Mouse (Mus musculus): ENCODE measurements at regions not wholly inside any gene's neighbourhood (a gene's known extent, or its start where the extent isn't known, plus 50 kb on each side); places are given as distances from the start of the nearest gene placed in this dataset.

DNA sequence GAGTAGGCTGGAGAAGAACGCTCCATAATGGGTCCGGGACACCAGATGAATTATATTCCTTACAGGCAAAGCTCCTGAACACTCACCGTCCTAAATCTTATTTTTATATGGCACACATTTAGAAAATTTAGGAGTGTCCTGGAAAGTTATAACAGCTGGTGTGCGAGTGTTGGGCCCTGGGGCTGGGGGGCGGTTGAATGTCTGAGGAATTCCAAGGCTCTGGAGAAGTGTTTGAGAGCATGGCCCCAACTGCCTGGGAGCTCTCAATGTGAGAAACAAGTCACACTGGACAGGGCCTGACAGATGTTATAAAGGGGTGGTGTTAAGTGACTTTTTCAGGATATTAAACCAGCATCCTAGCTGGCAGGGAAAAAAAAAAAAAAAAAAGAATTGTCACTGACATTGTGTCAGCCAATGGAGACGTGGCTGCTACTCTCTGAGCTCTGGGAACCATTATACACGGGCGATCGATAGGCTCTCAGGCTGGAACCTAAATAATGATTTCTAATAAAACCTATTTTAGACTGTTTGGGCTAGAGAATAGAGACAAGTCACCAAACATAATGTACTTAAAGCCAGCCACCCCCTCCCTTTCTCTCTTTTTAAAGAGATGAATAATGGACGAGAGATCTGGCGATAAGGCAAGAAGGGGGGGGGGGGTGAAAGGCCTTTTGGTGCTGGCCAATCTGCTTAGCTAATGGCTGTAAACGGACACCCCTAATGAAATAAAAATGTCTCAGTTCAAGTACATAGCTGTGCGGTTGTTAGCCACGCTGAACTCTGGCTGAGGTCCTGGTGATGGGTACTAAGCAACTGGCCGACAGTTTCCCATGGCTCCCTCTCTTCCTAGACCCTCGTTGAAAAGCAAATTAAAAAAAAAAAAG is 98.6 kb upstream of the Eya4 start:
- H3K36me3 ChIP-seq (ENCODE audit: control insufficient read depth, insufficient read depth) = no peaks in the 10 kb centered on the region
- TF ChIP-seq MAX (IDR thresholded peaks at IDR 0.05) (no peak), USF1 (IDR thresholded peaks at IDR 0.05; ENCODE audit: low read depth) (no peak), MYOG (IDR thresholded peaks at IDR 0.05; ENCODE audit: control insufficient read depth, extremely low read depth, insufficient read length) (no peak), CEBPB (IDR thresholded peaks at IDR 0.05; ENCODE audit: low read depth) (no peak), CTCF (IDR thresholded peaks at IDR 0.05; ENCODE audit: control insufficient read depth, insufficient read depth, insufficient read length) (no peak), MYOD1 (IDR thresholded peaks at IDR 0.05; ENCODE audit: control insufficient read depth, insufficient read length, low read depth) (no peak), FOSL1 (IDR thresholded peaks at IDR 0.05; ENCODE audit: insufficient read depth, low read length, poor library complexity, severe bottlenecking) (no peak)
- H3ac ChIP-seq (ENCODE audit: control insufficient read depth, insufficient read length, low read depth) = no peak overlapping the region
- no peaks in the 10 kb centered on the region for H3K27me3 ChIP-seq (ENCODE audit: control insufficient read depth, insufficient read depth, insufficient read length)
- no peaks in the 10 kb centered on the region for H3K79me3 ChIP-seq (ENCODE audit: low read depth)
- no peaks in the 10 kb centered on the region for H3K79me2 ChIP-seq (ENCODE audit: control insufficient read depth, insufficient read depth)
- H3K4me3 ChIP-seq (ENCODE audit: insufficient read depth, poor library complexity, severe bottlenecking) = no peak overlapping the region

GRCm38 (mm10) chr10:23430376-23430775 is 79.8 kb upstream of the Eya4 start:
- no peaks in the 10 kb centered on the region for H3K36me3 ChIP-seq (ENCODE audit: control insufficient read depth, insufficient read depth)
- TF ChIP-seq MYOD1 (IDR thresholded peaks at IDR 0.05; ENCODE audit: control insufficient read depth, insufficient read length, low read depth) = no peak
- no peak for TF ChIP-seq MAX (IDR thresholded peaks at IDR 0.05)
- no peak for TF ChIP-seq CTCF (IDR thresholded peaks at IDR 0.05; ENCODE audit: control insufficient read depth, insufficient read depth, insufficient read length)
- no peak for TF ChIP-seq MYOG (IDR thresholded peaks at IDR 0.05; ENCODE audit: control insufficient read depth, extremely low read depth, insufficient read length)
- TF ChIP-seq CEBPB (IDR thresholded peaks at IDR 0.05; ENCODE audit: low read depth) = no peak
- no peak for TF ChIP-seq USF1 (IDR thresholded peaks at IDR 0.05; ENCODE audit: low read depth)
- no peak for TF ChIP-seq FOSL1 (IDR thresholded peaks at IDR 0.05; ENCODE audit: insufficient read depth, low read length, poor library complexity, severe bottlenecking)
- H3K79me2 ChIP-seq (ENCODE audit: control insufficient read depth, insufficient read depth) = no peaks in the 10 kb centered on the region

DNA sequence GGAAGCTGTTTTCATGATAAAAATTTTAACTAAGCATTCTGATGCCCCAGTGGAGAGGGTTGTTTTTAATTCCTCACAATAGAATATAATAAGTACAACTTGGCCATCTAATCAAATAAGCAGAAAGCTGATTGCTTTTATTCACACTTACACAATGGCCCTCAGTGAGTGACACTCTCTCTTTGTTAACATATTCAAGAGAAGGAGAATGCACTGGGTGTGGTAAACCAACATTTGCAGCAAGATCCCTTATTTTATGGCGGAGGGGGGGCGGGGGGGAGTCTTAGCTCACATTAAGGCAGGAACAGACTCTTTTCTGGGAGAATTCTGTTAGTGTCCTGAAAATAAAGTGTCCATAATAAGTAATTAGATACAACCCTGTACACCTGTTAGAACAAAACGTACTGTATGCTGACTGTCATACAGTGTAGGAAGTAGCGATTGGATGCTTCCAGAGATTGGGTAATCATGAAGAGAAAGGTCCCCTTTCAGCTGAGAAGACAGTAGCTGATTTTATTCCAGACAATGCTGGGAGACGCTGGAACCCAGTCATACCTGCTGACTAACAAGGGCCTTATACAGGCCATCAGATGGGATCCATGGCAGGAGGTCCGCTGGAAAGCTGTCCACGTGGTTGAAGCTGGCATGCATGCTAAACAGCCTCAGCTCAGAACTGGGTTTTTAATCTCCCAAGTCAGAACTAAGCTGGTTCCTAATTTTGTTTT is 63.4 kb upstream of the Eya4 start:
- no peaks in the 10 kb centered on the region for H3K36me3 ChIP-seq (ENCODE audit: control insufficient read depth, insufficient read depth)
- H3K79me2 ChIP-seq (ENCODE audit: control insufficient read depth, insufficient read depth) = no peaks in the 10 kb centered on the region
- H3K4me3 ChIP-seq (ENCODE audit: insufficient read depth, poor library complexity, severe bottlenecking) = no peak overlapping the region
- TF ChIP-seq MYOG (IDR thresholded peaks at IDR 0.05; ENCODE audit: control insufficient read depth, extremely low read depth, insufficient read length) (no peak), CTCF (IDR thresholded peaks at IDR 0.05; ENCODE audit: control insufficient read depth, insufficient read depth, insufficient read length) (no peak), MYOD1 (IDR thresholded peaks at IDR 0.05; ENCODE audit: control insufficient read depth, insufficient read length, low read depth) (no peak), MAX (IDR thresholded peaks at IDR 0.05) (no peak), CEBPB (IDR thresholded peaks at IDR 0.05; ENCODE audit: low read depth) (no peak), USF1 (IDR thresholded peaks at IDR 0.05; ENCODE audit: low read depth) (no peak), FOSL1 (IDR thresholded peaks at IDR 0.05; ENCODE audit: insufficient read depth, low read length, poor library complexity, severe bottlenecking) (no peak)
- no peaks in the 10 kb centered on the region for H3K79me3 ChIP-seq (ENCODE audit: low read depth)
- H3ac ChIP-seq (ENCODE audit: control insufficient read depth, insufficient read length, low read depth) = no peak overlapping the region
- H3K27me3 ChIP-seq (ENCODE audit: control insufficient read depth, insufficient read depth, insufficient read length) = no peaks in the 10 kb centered on the region

More at GRCm38 (mm10) chr10:23430376-23430775, 79.8 kb upstream of the Eya4 start:
- no peaks in the 10 kb centered on the region for H3K27me3 ChIP-seq (ENCODE audit: control insufficient read depth, insufficient read depth, insufficient read length)
- no peak overlapping the region for H3ac ChIP-seq (ENCODE audit: control insufficient read depth, insufficient read length, low read depth)
- H3K4me3 ChIP-seq (ENCODE audit: insufficient read depth, poor library complexity, severe bottlenecking) = no peak overlapping the region
- H3K79me3 ChIP-seq (ENCODE audit: low read depth) = no peaks in the 10 kb centered on the region

DNA sequence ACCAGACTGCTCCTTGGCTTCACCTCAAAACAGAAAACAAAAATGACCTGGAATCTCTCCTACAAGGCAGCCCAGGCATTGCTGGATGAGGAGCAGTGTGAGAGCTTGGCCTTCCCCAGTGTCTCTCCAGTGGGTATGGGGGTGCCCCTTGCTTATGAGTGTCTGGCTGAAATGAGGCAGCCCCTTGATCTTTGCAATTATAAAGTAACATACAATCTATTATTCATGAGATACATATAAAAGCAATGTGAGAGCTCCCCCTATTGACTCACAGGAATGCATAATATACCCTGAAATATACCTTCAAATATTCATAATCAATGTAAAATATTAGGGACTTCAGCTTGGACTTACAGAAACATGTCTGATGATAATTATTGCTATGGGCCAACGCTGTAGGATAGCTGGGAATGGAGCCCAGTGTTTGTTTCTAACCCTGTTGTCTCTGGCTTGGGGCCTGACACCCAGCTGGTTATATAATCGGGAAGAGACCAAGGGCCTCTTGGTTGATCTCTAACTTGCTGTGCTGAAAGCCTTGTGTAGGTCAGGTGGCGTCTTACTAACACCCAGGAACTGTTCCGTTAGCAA is 52.9 kb upstream of the Eya4 start:
- Histone ChIP-seq H3K27me3 (ENCODE audit: control insufficient read depth, insufficient read depth, insufficient read length) (no peaks in the 10 kb centered on the region), H3ac (ENCODE audit: control insufficient read depth, insufficient read length, low read depth) (no peak overlapping the region), H3K79me3 (ENCODE audit: low read depth) (no peaks in the 10 kb centered on the region), H3K36me3 (ENCODE audit: control insufficient read depth, insufficient read depth) (no peaks in the 10 kb centered on the region), H3K79me2 (ENCODE audit: control insufficient read depth, insufficient read depth) (no peaks in the 10 kb centered on the region), H3K4me3 (ENCODE audit: insufficient read depth, poor library complexity, severe bottlenecking) (no peak overlapping the region)
- TF ChIP-seq MAX (IDR thresholded peaks at IDR 0.05) (no peak), MYOD1 (IDR thresholded peaks at IDR 0.05; ENCODE audit: control insufficient read depth, insufficient read length, low read depth) (no peak), USF1 (IDR thresholded peaks at IDR 0.05; ENCODE audit: low read depth) (no peak), MYOG (IDR thresholded peaks at IDR 0.05; ENCODE audit: control insufficient read depth, extremely low read depth, insufficient read length) (no peak), CEBPB (IDR thresholded peaks at IDR 0.05; ENCODE audit: low read depth) (no peak), FOSL1 (IDR thresholded peaks at IDR 0.05; ENCODE audit: insufficient read depth, low read length, poor library complexity, severe bottlenecking) (no peak), CTCF (IDR thresholded peaks at IDR 0.05; ENCODE audit: control insufficient read depth, insufficient read depth, insufficient read length) (no peak)

Measured in C2C12 (cell line).